Mouse (Mus musculus): ENCODE data around the gene Rhox2a. TPM values are rescaled to one million over a fixed set of nuclear protein-coding genes. Genes with fewer than 3 reads are reported as not detected.
"Not testable (repeated sequence)": the region's sequence is repeated elsewhere in the genome, so short reads cannot be mapped to it uniquely, and the experiment has no call there.

Gene Rhox2a
- polyA plus RNA-seq (2015; fragmentation: Nextera tagmentation; extraction: Ambion mirVana): not detected in 2 replicates

- not testable (repeated sequence) for H3K27me3 ChIP-seq (ENCODE audit: insufficient read depth, low read length); H3K9ac ChIP-seq (replicated peaks); H3K9me3 ChIP-seq (ENCODE audit: low read length); H3K4me1 ChIP-seq (ENCODE audit: insufficient read depth); H3K4me2 ChIP-seq (ENCODE audit: low read depth, low read length); H3K36me3 ChIP-seq (replicated peaks; ENCODE audit: insufficient read depth, low read length); DNase-seq; ATAC-seq; H3K4me3 ChIP-seq (ENCODE audit: low read depth, low read length); H3K27ac ChIP-seq (ENCODE audit: low read depth)
- WGBS (ENCODE audit: insufficient replicate concordance): 100% methylated on average over 1 of the region's 9 CpGs
Observed at GRCm38 (mm10) chrX:37244676-37245075, at the start of gene Rhox2a. Rhox2a (plus strand) TSS chrX:37244976.

GRCm38 (mm10) chrX:37198676-37199075 is 46.1 kb upstream of the Rhox2a start:
- Histone ChIP-seq H3K4me2 (ENCODE audit: low read depth, low read length) (no peak overlapping the region), H3K27ac (ENCODE audit: low read depth) (no peak overlapping the region), H3K4me3 (ENCODE audit: low read depth, low read length) (no peak overlapping the region), H3K4me1 (ENCODE audit: insufficient read depth) (no peaks in the 10 kb centered on the region), H3K27me3 (ENCODE audit: insufficient read depth, low read length) (no peaks in the 10 kb centered on the region), H3K9me3 (ENCODE audit: low read length) (no peaks in the 10 kb centered on the region), H3K36me3 (replicated peaks; ENCODE audit: insufficient read depth, low read length) (no peaks in the 10 kb centered on the region), H3K9ac (replicated peaks) (no peak overlapping the region)
- no peak for TF ChIP-seq CTCF (IDR thresholded peaks at IDR 0.05; ENCODE audit: low read depth)
- no peak for TF ChIP-seq EP300 (IDR thresholded peaks at IDR 0.05; ENCODE audit: low read depth)
- no peak for DNase-seq
- ATAC-seq: no peak
- WGBS (ENCODE audit: insufficient replicate concordance): 52% methylated on average over 8 of the region's 8 CpGs

- Histone ChIP-seq H3K27ac (ENCODE audit: low read depth) (no peak within 1 kb of the TSS), H3K9me3 (ENCODE audit: low read length) (no peaks in the 10 kb centered on the region), H3K27me3 (ENCODE audit: insufficient read depth, low read length) (no peaks in the 10 kb centered on the region), H3K4me3 (ENCODE audit: low read depth, low read length) (no peak within 1 kb of the TSS), H3K4me1 (ENCODE audit: insufficient read depth) (no peaks in the 10 kb centered on the region), H3K9ac (replicated peaks) (no peak within 1 kb of the TSS), H3K4me2 (ENCODE audit: low read depth, low read length) (no peak within 1 kb of the TSS), H3K36me3 (replicated peaks; ENCODE audit: insufficient read depth, low read length) (no peaks in the 10 kb centered on the region)
- DNase-seq (no peak), ATAC-seq (no peak)
- WGBS (ENCODE audit: insufficient replicate concordance): 77% methylated on average over 10 of the region's 10 CpGs
- TF ChIP-seq CTCF (IDR thresholded peaks at IDR 0.05; ENCODE audit: low read depth): no peak
- TF ChIP-seq EP300 (IDR thresholded peaks at IDR 0.05; ENCODE audit: low read depth): no peak
Observed at GRCm38 (mm10) chrX:37210941-37211340, 33.8 kb upstream of the Rhox2a start, which contains the start of gene Gm9. Gm9 (minus strand) TSS chrX:37211041.

- not testable (repeated sequence) for H3K4me1 ChIP-seq (ENCODE audit: insufficient read depth); ATAC-seq; H3K9me3 ChIP-seq (ENCODE audit: low read length); H3K4me2 ChIP-seq (ENCODE audit: low read depth, low read length); H3K4me3 ChIP-seq (ENCODE audit: low read depth, low read length); H3K27ac ChIP-seq (ENCODE audit: low read depth); H3K27me3 ChIP-seq (ENCODE audit: insufficient read depth, low read length); DNase-seq; H3K36me3 ChIP-seq (replicated peaks; ENCODE audit: insufficient read depth, low read length); H3K9ac ChIP-seq (replicated peaks)
- 59% methylated on average over 1 of the region's 1 CpGs for WGBS (ENCODE audit: insufficient replicate concordance)
Observed at GRCm38 (mm10) chrX:37222158-37222557, 22.6 kb upstream of the Rhox2a start, which contains the start of gene Rhox1. Rhox1 (minus strand) TSS chrX:37222258.

- H3K4me2 ChIP-seq (ENCODE audit: low read depth, low read length): not testable (repeated sequence)
Observed at GRCm38 (mm10) chrX:37249619-37250018, 4.8 kb downstream of the Rhox2a start, which contains the start of gene Rhox3a. Rhox3a (plus strand) TSS chrX:37249919.

DNA sequence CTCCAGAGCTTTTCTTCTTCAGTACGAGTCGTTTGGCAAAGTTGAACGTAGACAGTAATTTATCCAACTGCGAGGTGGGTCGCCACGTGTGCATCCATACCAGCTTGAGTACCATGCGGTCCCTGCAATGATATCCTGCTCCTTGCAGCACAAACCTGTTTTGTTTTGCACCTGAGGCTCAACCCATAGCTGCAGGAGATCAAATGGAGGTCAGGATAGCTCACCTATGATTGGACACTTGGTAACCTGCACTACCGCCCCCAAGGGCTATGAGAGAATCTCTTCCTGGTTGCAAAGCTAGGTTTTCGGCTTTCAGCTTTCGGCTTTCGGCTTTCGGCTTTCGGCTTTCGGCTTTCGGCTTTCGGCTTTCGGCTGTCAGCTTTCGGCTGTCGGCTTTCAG is 20.3 kb downstream of the Rhox2a start, which contains the start of gene Rhox4a:
Rhox4a (plus strand) TSS at position 301 of the 400 bp plus-strand sequence.
- 82% methylated on average over 10 of the region's 19 CpGs for WGBS (ENCODE audit: insufficient replicate concordance)
- DNase-seq, ATAC-seq: not testable (repeated sequence)

More at GRCm38 (mm10) chrX:37249619-37250018, 4.8 kb downstream of the Rhox2a start, which contains the start of gene Rhox3a:
- not testable (repeated sequence) for H3K36me3 ChIP-seq (replicated peaks; ENCODE audit: insufficient read depth, low read length); ATAC-seq; H3K27ac ChIP-seq (ENCODE audit: low read depth); H3K4me3 ChIP-seq (ENCODE audit: low read depth, low read length); H3K9ac ChIP-seq (replicated peaks); H3K9me3 ChIP-seq (ENCODE audit: low read length); DNase-seq; H3K4me1 ChIP-seq (ENCODE audit: insufficient read depth); H3K27me3 ChIP-seq (ENCODE audit: insufficient read depth, low read length)
- 100% methylated on average over 1 of the region's 3 CpGs for WGBS (ENCODE audit: insufficient replicate concordance)

More for the DNA sequence above, 20.3 kb downstream of the Rhox2a start, which contains the start of gene Rhox4a:
- H3K27me3 ChIP-seq (ENCODE audit: insufficient read depth, low read length); H3K9me3 ChIP-seq (ENCODE audit: low read length); H3K36me3 ChIP-seq (replicated peaks; ENCODE audit: insufficient read depth, low read length); H3K4me2 ChIP-seq (ENCODE audit: low read depth, low read length); H3K27ac ChIP-seq (ENCODE audit: low read depth); H3K9ac ChIP-seq (replicated peaks); H3K4me1 ChIP-seq (ENCODE audit: insufficient read depth); H3K4me3 ChIP-seq (ENCODE audit: low read depth, low read length): not testable (repeated sequence)

Other genes with a start within 250 kb of the Rhox2a start
- gene Sowahd, start 196.1 kb upstream of the Rhox2a start, polyA plus RNA-seq (2015; fragmentation: Nextera tagmentation; extraction: Ambion mirVana): 0.11 TPM in 1 of 2 replicates, not detected in the other
- 364 and 376 TPM in 2 replicates for gene Rpl39, start 159.6 kb upstream of the Rhox2a start, polyA plus RNA-seq (2015; fragmentation: Nextera tagmentation; extraction: Ambion mirVana)
- gene Upf3b, start 134.7 kb upstream of the Rhox2a start, polyA plus RNA-seq (2015; fragmentation: Nextera tagmentation; extraction: Ambion mirVana): 8.3 and 8.5 TPM in 2 replicates
- 4.9 and 7.2 TPM in 2 replicates for gene Nkap, start 118.2 kb upstream of the Rhox2a start, polyA plus RNA-seq (2015; fragmentation: Nextera tagmentation; extraction: Ambion mirVana)
- gene Akap14, start 76.1 kb upstream of the Rhox2a start, polyA plus RNA-seq (2015; fragmentation: Nextera tagmentation; extraction: Ambion mirVana): not detected in 2 replicates
- gene Ndufa1, start 53.8 kb upstream of the Rhox2a start, polyA plus RNA-seq (2015; fragmentation: Nextera tagmentation; extraction: Ambion mirVana): 473 and 484 TPM in 2 replicates
- gene Rnf113a1, start 53.7 kb upstream of the Rhox2a start, polyA plus RNA-seq (2015; fragmentation: Nextera tagmentation; extraction: Ambion mirVana): 2.8 and 2.9 TPM in 2 replicates
- not detected in 2 replicates for gene Gm9, start 33.9 kb upstream of the Rhox2a start, polyA plus RNA-seq (2015; fragmentation: Nextera tagmentation; extraction: Ambion mirVana)
- gene Rhox1, start 22.7 kb upstream of the Rhox2a start, polyA plus RNA-seq (2015; fragmentation: Nextera tagmentation; extraction: Ambion mirVana): not detected in 2 replicates
- not detected in 2 replicates for gene Rhox3a, start 4.9 kb downstream of the Rhox2a start, polyA plus RNA-seq (2015; fragmentation: Nextera tagmentation; extraction: Ambion mirVana)
- not detected in 2 replicates for gene Rhox4a, start 20.4 kb downstream of the Rhox2a start, polyA plus RNA-seq (2015; fragmentation: Nextera tagmentation; extraction: Ambion mirVana)
- not detected in 2 replicates for gene Rhox3a2, start 135.1 kb downstream of the Rhox2a start, polyA plus RNA-seq (2015; fragmentation: Nextera tagmentation; extraction: Ambion mirVana)
- not detected in 2 replicates for gene Rhox4a2, start 145.9 kb downstream of the Rhox2a start, polyA plus RNA-seq (2015; fragmentation: Nextera tagmentation; extraction: Ambion mirVana)
- not detected in 2 replicates for gene Rhox2b, start 167.1 kb downstream of the Rhox2a start, polyA plus RNA-seq (2015; fragmentation: Nextera tagmentation; extraction: Ambion mirVana)
- not detected in 2 replicates for gene Rhox4b, start 187.5 kb downstream of the Rhox2a start, polyA plus RNA-seq (2015; fragmentation: Nextera tagmentation; extraction: Ambion mirVana)
- gene Rhox2c, start 208.7 kb downstream of the Rhox2a start, polyA plus RNA-seq (2015; fragmentation: Nextera tagmentation; extraction: Ambion mirVana): not detected in 2 replicates
- not detected in 2 replicates for gene Rhox3c, start 213.6 kb downstream of the Rhox2a start, polyA plus RNA-seq (2015; fragmentation: Nextera tagmentation; extraction: Ambion mirVana)
- gene Rhox4c, start 235.4 kb downstream of the Rhox2a start, polyA plus RNA-seq (2015; fragmentation: Nextera tagmentation; extraction: Ambion mirVana): not detected in 2 replicates
- gene Rhox2d, start 248.5 kb downstream of the Rhox2a start, polyA plus RNA-seq (2015; fragmentation: Nextera tagmentation; extraction: Ambion mirVana): not detected in 2 replicates

Data from liver, postnatal 0 days (tissue).